Mouse (Mus musculus) c-Kit-positive CD71-positive TER-119-positive erythroid progenitor cells, embryonic 14.5 days (primary cell): ENCODE measurements around the gene Hist2h2aa1.
"Not testable (repeated sequence)": the region's sequence is repeated elsewhere in the genome, so short reads cannot be mapped to it uniquely, and the experiment has no call there.

ENCODE experiments used
- DNase-seq: peaks from one replicate; pipeline ENCODE4 v3.0.0-alpha.2; 2013; ENCODE audit warnings: low spot score

Gene Hist2h2aa1

GRCm38 (mm10) chr3:96277800-96278624 lies 32.7 kb downstream of the Hist2h2aa1 start:
- DNase-seq = peak; percentile 79

- no peak for DNase-seq
Observed at GRCm38 (mm10) chr3:96280660-96281059, 35.4 kb downstream of the Hist2h2aa1 start.

- DNase-seq = no peak
Observed at GRCm38 (mm10) chr3:96284457-96284856, 39.2 kb downstream of the Hist2h2aa1 start.

GRCm38 (mm10) chr3:96287334-96287733 lies 42.0 kb downstream of the Hist2h2aa1 start:
- not testable (repeated sequence) for DNase-seq

- DNase-seq = no peak
Observed at GRCm38 (mm10) chr3:96289201-96289600, 43.9 kb downstream of the Hist2h2aa1 start.

GRCm38 (mm10) chr3:96290727-96291126 lies 45.4 kb downstream of the Hist2h2aa1 start:
- DNase-seq = not testable (repeated sequence)

GRCm38 (mm10) chr3:96292641-96293040 lies 47.3 kb downstream of the Hist2h2aa1 start:
- DNase-seq = no peak

GRCm38 (mm10) chr3:96293368-96293767 lies 48.1 kb downstream of the Hist2h2aa1 start:
- no peak for DNase-seq

- DNase-seq = no peak
Observed at GRCm38 (mm10) chr3:96293787-96294186, 48.5 kb downstream of the Hist2h2aa1 start, which contains the start of gene Fcgr1. Gene Fcgr1 (minus strand): TSS chr3:96293969.
